ENCODE assay signal across 8 mouse cellular contexts in genomic region chr13:51417796-51418195, GRCm38 (mm10). TPM values are rescaled to one million over a fixed set of nuclear protein-coding genes. Genes with fewer than 3 reads are reported as not detected.
DNase-seq lines count a peak whose midpoint lies in the region; ATAC-seq and TF ChIP-seq lines count a peak whose summit lies in the region.

No protein-coding gene starts in this region.

- ATAC-seq in stomach, embryonic 14.5 days (ENCODE audit: insufficient number of reproducible peaks, insufficient read depth, low FRiP score, low read depth), result no peak
- no peak for ATAC-seq in stomach, postnatal 0 days (ENCODE audit: low FRiP score, low TSS enrichment)
- ATAC-seq in heart, postnatal 0 days (ENCODE audit: insufficient read depth, low read depth), result peak; percentile 21; the same call in 1 of the 2 replicates

- H3K4me1 ChIP-seq in stomach, embryonic 14.5 days (ENCODE audit: control insufficient read depth, insufficient read depth, low read length), result peaks cover 16% of the 10 kb centered on the region; the same call in 1 of the 2 replicates
- no peaks in the 10 kb centered on the region; the same call in 1 of the 2 replicates for H3K4me1 ChIP-seq in stomach, postnatal 0 days (replicated peaks; ENCODE audit: control insufficient read depth, insufficient read depth)
- H3K4me1 ChIP-seq in heart, postnatal 0 days (ENCODE audit: control insufficient read depth, insufficient read depth), result no peaks in the 10 kb centered on the region
- H3K4me1 ChIP-seq in limb, embryonic 10.5 days, result peaks cover 42% of the 10 kb centered on the region

- H3K9me3 ChIP-seq in stomach, embryonic 14.5 days (ENCODE audit: control insufficient read depth, low read depth, low read length), result no peaks in the 10 kb centered on the region; the same call in 1 of the 2 replicates
- no peaks in the 10 kb centered on the region for H3K9me3 ChIP-seq in stomach, postnatal 0 days (ENCODE audit: control insufficient read depth, low read length)
- H3K9me3 ChIP-seq in heart, postnatal 0 days (replicated peaks; ENCODE audit: control insufficient read depth, low read length), result no peaks in the 10 kb centered on the region
- peaks cover 7% of the 10 kb centered on the region; the same call in 1 of the 2 replicates for H3K9me3 ChIP-seq in limb, embryonic 10.5 days (replicated peaks)

- no peak for TF ChIP-seq CTCF in stomach, postnatal 0 days (IDR thresholded peaks at IDR 0.05; ENCODE audit: low read depth)
- no peak for TF ChIP-seq CTCF in heart, postnatal 0 days (IDR thresholded peaks at IDR 0.05; ENCODE audit: low read depth)

- no peaks in the 10 kb centered on the region for H3K27me3 ChIP-seq in stomach, embryonic 14.5 days (ENCODE audit: control insufficient read depth, insufficient read depth, low read length)
- no peaks in the 10 kb centered on the region for H3K27me3 ChIP-seq in stomach, postnatal 0 days (ENCODE audit: control insufficient read depth, insufficient read depth, low read length)
- H3K27me3 ChIP-seq in heart, postnatal 0 days (ENCODE audit: control insufficient read depth, insufficient read depth, low read length), result no peaks in the 10 kb centered on the region
- no peaks in the 10 kb centered on the region for H3K27me3 ChIP-seq in limb, embryonic 10.5 days (ENCODE audit: low read depth, poor library complexity, severe bottlenecking)

- peak overlapping the region; percentile 16; the same call in 1 of the 2 replicates for H3K4me2 ChIP-seq in stomach, embryonic 14.5 days (replicated peaks; ENCODE audit: low read depth, low read length)
- no peak overlapping the region for H3K4me2 ChIP-seq in stomach, postnatal 0 days (replicated peaks; ENCODE audit: low read depth)
- no peak overlapping the region for H3K4me2 ChIP-seq in heart, postnatal 0 days (ENCODE audit: low read depth, low read length)

- H3K27ac ChIP-seq in stomach, embryonic 14.5 days (ENCODE audit: low read length), result peak overlapping the region; percentile 85
- H3K27ac ChIP-seq in stomach, postnatal 0 days (replicated peaks), result no peak overlapping the region; the same call in 1 of the 2 replicates
- peak overlapping the region; percentile 12; the same call in 1 of the 2 replicates for H3K27ac ChIP-seq in heart, postnatal 0 days (ENCODE audit: low read depth)
- peak overlapping the region; percentile 84 for H3K27ac ChIP-seq in limb, embryonic 10.5 days

- H3K4me3 ChIP-seq in stomach, embryonic 14.5 days (ENCODE audit: low read depth, low read length), result no peak overlapping the region
- H3K4me3 ChIP-seq in stomach, postnatal 0 days (ENCODE audit: low read depth, low read length), result no peak overlapping the region
- H3K4me3 ChIP-seq in heart, postnatal 0 days (ENCODE audit: low read depth, low read length), result no peak overlapping the region
- peak overlapping the region; percentile 21; the same call in 1 of the 2 replicates for H3K4me3 ChIP-seq in limb, embryonic 10.5 days

- no peak for DNase-seq in stomach, postnatal 0 days (ENCODE audit: low spot score)
- no peak for DNase-seq in heart, postnatal 0 days (ENCODE audit: low spot score)
- DNase-seq in limb, embryonic 10.5 days (ENCODE audit: low spot score), result no peak
- DNase-seq in urinary bladder, adult 2 months (ENCODE audit: low spot score), result no peak
- no peak for DNase-seq in T-cell, adult 2 months (ENCODE audit: low spot score)
- no peak for DNase-seq in layer of hippocampus, adult 8-10 months (ENCODE audit: low spot score in 2 of 2)
- no peak for DNase-seq in adrenal gland, adult (ENCODE audit: inconsistent age in 2 of 2, low spot score in 1 of 2)

- H3K36me3 ChIP-seq in stomach, embryonic 14.5 days (ENCODE audit: control insufficient read depth, insufficient read depth, low read length), result peaks cover 34% of the 10 kb centered on the region
- H3K36me3 ChIP-seq in stomach, postnatal 0 days (ENCODE audit: control insufficient read depth, insufficient read depth, low read length), result no peaks in the 10 kb centered on the region
- 0 out of 2 replicates have a peak, but pooled peaks cover 14% of the 10 kb centered on the region for H3K36me3 ChIP-seq in heart, postnatal 0 days (replicated peaks; ENCODE audit: control insufficient read depth, insufficient read depth, low read length)
- peaks cover 92% of the 10 kb centered on the region for H3K36me3 ChIP-seq in limb, embryonic 10.5 days

- TF ChIP-seq EP300 in stomach, postnatal 0 days (optimal IDR thresholded peaks at IDR 0.05), result no peak
- no peak for TF ChIP-seq EP300 in heart, postnatal 0 days (IDR thresholded peaks at IDR 0.05; ENCODE audit: low read depth)

- WGBS in stomach, embryonic 14.5 days, result 43% methylated on average over 6 of the region's 6 CpGs
- WGBS in stomach, postnatal 0 days, result 56% methylated on average over 6 of the region's 6 CpGs
- WGBS in heart, postnatal 0 days, result 60% methylated on average over 6 of the region's 6 CpGs
- WGBS in limb, embryonic 10.5 days, result 66% methylated on average over 6 of the region's 6 CpGs

- 0 out of 2 replicates have a peak overlapping the region, but pooled peaks have one; percentile 18 for H3K9ac ChIP-seq in stomach, embryonic 14.5 days (replicated peaks; ENCODE audit: low read depth, low read length)
- no peak overlapping the region for H3K9ac ChIP-seq in stomach, postnatal 0 days (ENCODE audit: low read length)
- no peak overlapping the region for H3K9ac ChIP-seq in heart, postnatal 0 days (replicated peaks; ENCODE audit: low read depth, low read length)

RNA-seq across cellular contexts. Expression of gene S1pr3, which starts 9.4 kb away (rescaled TPM):
- 61.1 and 64.9 TPM in 2 replicates for polyA plus RNA-seq in stomach, embryonic 14.5 days (2014; fragmentation: Nextera tagmentation; extraction: Ambion mirVana)
- polyA plus RNA-seq in stomach, postnatal 0 days (2015; fragmentation: Nextera tagmentation; extraction: Ambion mirVana), result 7.2 and 8.1 TPM in 2 replicates
- total RNA-seq in heart, postnatal 0 days (2014; rRNA removed; ENCODE audit: low replicate concordance), result 20.0 and 25.8 TPM in 2 replicates
- polyA plus RNA-seq in heart, postnatal 0 days (2015; fragmentation: Nextera tagmentation; extraction: Ambion mirVana), result 15.1 and 15.6 TPM in 2 replicates
- 79.5 and 123 TPM in 2 replicates for polyA plus RNA-seq in limb, embryonic 10.5 days (2016; fragmentation: Nextera tagmentation; extraction: Ambion mirVana)
- polyA plus RNA-seq in urinary bladder, adult 2 months (2012; rRNA removed), result 3.4 and 5.1 TPM in 2 replicates
- 10 to 100 TPM in 2 of 4 experiments, 1 to 10 TPM in 2; 5.5 to 16.4 (median 11.1) TPM for total RNA-seq in layer of hippocampus, adult 8-10 months (2022)
